Mouse (Mus musculus) left cerebral cortex, postnatal 14 days (tissue): ENCODE data around the gene Ier5l. TPM values are rescaled to one million over a fixed set of nuclear protein-coding genes. Genes with fewer than 3 reads are reported as not detected.
A peak's percentile ranks its signal among the peaks of the same experiment; 100 is the strongest.

ENCODE experiments used
- DNase-seq, 2 experiments: peaks; one replicate each; pipeline ENCODE4 v3.0.0; 2021 to 2022; ENCODE audit warnings: low spot score in 2 of 2, mixed read lengths in 1 of 2
- intact Hi-C: fragments of 180-260 bp; cut with DNase I; formaldehyde crosslinking; loops from one replicate; pipeline ENCODE4 v1.15.1; 2025
- total RNA-seq, 2 experiments: library from RNA; stranded (reverse); gene quantifications; 2 replicates each; pipeline ENCODE4 v1.2.3; 2021

Ier5l gene
- total RNA-seq, 2 experiments from 2014 or later: 12.7 to 15.1 TPM

DNA sequence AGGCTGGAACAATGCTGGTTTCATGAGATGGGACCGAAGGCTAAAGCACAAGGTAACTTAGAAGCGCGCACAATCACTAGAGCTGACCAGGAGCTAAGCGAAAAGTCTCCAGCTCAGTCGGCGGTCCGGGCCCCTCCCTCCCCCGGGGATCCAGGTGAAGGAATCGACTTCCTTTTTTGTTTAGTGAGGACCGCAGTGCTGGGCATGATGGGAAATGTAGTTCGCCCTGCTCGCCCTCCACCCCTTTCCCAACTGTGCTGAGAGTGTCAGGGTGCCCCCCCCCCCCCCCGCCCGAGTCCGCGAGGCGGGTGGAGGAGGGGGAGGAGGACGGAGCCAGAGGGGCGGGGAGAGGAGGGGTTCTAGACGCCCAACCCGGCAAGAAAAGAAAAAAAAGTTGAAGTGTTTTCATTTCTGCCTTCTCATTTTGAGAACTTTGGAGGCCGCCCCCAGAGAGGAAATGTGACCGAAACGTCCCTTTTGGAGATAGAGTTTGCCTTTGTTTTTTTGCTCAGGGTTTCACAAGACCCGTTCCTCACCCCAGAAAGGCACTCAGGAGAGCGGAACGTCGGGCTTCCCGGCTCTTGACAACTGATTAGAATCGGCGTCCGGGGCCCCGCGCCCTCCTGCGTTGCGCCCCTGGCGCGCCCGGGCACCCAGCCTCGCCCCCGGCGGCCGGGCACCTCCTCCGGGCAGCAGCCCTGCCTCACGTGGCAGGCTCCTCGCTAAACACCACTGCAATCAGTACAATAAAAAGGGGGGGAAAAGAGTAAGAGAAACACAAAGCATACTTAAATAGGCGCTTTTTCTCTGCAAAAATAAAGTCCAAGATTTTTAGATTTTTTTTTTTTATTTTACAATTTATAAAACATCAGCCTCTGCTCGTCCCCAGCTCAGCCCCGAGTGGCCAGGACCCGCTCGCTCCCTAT lies 2.0 kb downstream of the Ier5l start:
- DNase-seq: peak; percentile 66 to 71
- intact Hi-C loops: loop anchor here (2.0 to 5.0 kb wide), 7 partner anchors 31 to 323 kb away; partner anchors contain the start of gene Cstad

DNA sequence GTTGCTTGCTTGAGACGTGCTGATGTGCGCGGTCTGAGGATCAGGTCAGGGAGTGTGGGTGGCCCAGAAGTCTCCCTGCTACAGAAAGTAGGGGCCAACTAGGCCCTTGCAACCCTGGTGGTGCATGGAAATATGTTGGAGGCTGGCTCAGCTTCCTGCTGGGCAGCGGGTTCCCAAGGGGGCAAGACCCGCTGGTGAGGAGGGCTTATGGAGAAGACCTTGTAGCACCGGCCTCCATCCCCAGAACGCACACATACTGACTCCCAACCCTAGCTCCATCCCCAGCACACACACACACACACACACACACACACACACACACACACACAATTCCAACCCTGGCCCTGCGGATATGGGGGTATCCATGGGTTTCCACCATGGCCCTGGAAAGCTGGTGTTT lies 3.0 kb downstream of the Ier5l start:
- intact Hi-C loops: loop anchor here (2.0 to 5.0 kb wide), 6 partner anchors 30 to 324 kb away; no protein-coding TSS in a partner anchor

DNA sequence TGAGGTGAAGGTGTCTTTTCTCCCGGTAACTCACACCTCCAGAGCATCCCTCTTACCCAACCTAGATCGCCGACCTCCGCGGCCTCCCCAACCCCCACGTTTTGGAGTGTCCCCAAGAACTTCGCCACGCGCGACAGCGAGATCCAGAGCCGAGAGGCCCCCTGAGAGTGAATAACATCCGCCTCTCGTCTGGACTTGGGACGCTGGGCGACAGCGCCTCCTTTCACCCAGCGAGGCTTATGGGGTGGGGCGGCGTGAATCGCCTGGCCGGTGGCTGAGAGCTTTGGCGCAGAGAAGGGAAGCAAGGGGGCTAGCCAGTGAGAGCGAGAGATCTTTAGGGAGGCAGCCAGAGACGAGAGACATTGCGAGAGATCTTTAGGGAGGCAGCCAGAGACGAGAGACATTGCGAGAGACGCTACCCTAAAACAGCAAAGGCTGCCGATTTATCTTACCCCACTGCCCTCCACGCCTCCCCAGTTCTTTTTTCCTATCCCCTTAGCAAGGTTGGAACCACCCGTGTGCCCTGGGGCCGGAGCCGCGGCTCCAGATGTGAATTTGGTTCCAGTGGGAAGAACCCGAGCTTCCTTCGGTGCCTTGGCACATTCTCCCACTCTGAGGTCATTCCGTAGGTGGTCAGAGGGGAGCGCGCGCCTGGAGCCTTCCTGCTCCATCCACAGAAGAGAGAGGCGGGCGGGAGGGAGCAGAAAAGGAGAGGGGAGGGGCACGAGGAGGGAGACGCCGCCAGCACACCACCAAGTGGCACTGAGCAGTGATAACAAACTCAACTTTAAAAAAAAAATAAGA lies 3.7 kb downstream of the Ier5l start:
- intact Hi-C loops: loop anchor here (2.0 to 5.0 kb wide), 6 partner anchors 30 to 324 kb away; no protein-coding TSS in a partner anchor
- peak; percentile 56 to 64 for DNase-seq

More for the DNA sequence above, 3.0 kb downstream of the Ier5l start:
- DNase-seq: no peak

DNA sequence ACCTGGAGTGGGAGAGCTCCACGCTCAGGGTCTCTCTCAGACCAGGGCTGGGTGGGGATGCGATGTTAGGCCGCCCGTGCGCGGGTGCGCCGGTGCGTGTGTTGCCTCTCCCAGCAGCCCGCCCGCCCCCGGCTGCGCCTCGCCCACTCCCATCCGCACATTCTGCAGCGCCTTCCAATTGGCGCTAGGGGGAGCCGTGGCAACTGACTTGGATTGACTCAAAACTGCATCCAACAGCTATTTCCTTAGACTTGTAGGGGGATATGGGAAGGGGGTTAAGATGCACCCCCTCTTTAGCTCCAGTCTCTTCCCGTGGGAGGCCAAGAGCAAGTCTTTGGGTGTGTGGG lies 4.2 kb downstream of the Ier5l start:
- intact Hi-C loops: loop anchor here (2.0 to 5.0 kb wide), 6 partner anchors 29 to 325 kb away; no protein-coding TSS in a partner anchor
- DNase-seq: peak; percentile 87 to 90

DNA sequence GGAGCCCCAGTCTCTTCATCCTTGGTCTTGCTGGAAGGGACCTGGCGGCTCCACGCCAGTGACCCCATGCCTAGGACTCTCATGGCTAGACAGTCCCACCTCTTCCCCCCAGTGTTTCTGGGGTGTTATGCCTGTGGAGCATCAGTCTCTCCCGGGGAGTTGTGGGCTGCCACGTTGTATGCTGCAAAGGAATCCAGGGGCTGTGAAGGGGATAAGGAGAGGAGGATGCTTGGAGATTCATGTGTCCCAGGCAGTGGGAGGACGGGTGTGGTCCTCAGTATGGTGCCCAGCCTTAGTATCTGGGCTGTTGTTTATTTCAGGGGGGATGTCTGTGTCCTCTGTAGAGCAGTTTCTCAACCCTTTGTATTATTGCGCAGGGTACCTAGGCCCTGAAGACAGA lies 5.0 kb downstream of the Ier5l start:
- no peak for DNase-seq

DNA sequence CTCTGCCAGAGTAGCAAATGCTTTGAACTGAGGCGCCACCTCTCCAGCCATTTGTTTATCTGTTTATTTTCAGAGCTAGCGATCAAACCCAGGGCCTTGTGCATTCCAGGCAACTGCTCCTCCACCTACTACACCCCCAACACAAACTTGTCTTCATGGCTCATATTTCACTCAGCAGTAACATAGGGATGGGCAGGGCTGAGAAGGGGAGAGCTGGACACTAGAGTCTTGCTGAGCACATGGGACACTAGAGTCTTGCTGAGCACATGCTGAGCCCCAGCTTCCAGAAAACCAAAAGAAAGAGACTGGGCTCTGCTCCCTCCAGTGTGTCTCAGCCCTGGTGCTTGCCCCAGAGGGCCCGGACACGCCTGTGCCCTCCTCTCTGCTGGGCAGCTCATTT lies 7.2 kb downstream of the Ier5l start:
- intact Hi-C loops: no loop called here
- no peak for DNase-seq

More for the DNA sequence above, 5.0 kb downstream of the Ier5l start:
- intact Hi-C loops: no loop called here

DNA sequence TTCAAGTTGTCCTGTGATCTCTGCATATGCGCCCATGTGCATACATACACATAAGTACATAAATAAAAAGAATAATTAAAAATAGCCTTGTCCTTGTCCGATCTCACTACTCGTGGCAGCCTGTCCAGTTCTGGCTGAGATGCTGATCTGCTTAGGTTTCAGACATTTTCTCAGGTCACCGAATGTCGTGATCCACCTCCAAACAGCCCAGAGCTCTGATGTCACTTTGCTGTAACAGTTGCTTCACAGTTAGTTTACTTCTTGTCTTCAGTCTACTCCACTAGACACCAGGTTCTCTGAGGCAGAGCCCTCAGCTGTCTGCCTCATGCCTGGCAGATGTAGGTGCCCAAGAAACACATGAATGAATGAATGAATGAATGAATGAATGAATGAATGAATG lies 9.6 kb downstream of the Ier5l start:
- intact Hi-C loops: no loop called here
- no peak for DNase-seq

DNA sequence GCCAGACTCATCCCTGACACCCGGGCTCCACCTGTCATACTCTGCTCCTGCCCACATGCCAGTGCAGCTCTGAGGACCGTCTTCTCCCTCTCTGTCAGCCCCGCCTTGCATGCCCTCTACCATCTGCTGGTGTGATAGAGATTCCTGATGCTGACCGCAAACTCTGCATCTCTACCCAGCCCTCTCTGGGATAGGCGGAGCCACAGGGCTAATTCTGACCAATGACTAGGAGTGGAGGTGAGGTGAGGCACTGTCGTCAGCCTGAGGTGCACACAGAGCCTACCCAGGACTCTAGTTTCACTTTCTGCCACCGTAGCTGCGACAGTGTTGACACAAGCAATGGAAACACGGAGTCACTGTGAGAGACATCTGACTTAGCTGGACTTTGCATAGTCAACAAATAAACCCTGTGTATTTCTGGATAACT lies 10.1 kb downstream of the Ier5l start:
- intact Hi-C loops: no loop called here
- peak; percentile 42 to 43 for DNase-seq

DNA sequence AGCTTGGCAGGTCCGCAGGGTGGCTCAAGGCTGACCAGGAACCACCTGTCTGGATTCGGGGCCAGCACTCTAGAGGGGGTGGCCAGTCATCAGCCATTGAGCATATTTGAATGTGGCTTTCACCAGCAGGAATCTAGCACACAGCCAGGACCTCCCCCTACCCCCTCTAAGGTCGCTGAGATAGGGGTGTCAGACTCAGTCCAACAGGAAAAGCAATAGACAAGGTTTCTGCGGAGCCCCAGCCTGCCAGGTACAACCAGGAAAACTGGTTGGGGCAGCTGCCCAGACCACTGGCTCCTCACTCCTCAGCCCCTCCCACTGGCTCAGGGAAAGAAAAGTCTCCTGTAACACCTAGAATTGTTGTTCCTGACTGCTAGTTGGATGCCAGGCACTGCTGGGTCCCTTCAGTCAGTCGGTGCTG lies 10.7 kb downstream of the Ier5l start:
- intact Hi-C loops: no loop called here
- no peak for DNase-seq

DNA sequence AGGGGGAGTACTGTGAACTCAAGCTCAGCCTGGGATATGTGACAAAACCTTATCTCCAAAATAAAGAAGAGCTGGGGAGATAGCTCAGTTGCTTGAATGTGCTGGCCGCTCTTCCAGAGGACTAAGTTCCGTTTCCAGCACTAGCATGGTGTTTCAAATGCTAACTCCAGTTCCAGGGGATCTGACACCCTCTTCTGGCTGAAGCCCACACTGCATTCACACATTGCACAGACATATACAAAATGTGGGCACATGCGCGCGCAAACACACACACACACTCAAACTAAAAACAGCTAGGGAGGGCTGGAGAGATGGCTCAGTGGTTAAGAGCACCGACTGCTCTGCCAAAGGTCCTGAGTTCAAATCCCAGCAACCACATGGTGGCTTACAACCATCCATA lies 14.8 kb downstream of the Ier5l start:
- DNase-seq: no peak
- intact Hi-C loops: no loop called here

DNA sequence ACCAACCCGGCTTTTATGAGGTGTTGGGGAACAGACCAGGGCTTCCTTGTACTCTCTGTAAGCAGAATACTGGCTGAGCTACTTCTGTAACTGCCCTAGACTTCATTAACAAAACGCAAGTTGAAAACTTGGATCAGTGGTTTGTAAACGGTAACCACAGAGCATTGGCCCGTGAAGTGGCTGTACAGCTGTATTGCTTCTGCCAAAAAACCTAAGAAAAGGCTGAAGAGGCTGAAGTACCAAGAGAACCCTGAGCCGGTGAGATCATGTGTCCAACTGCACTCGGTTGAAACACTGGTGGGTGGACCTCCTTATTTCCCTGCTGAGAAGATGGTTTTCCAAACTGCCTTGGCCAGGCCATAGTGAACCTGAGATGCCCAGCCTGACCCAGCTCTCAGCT lies 15.7 kb downstream of the Ier5l start:
- DNase-seq: no peak
- intact Hi-C loops: no loop called here

DNA sequence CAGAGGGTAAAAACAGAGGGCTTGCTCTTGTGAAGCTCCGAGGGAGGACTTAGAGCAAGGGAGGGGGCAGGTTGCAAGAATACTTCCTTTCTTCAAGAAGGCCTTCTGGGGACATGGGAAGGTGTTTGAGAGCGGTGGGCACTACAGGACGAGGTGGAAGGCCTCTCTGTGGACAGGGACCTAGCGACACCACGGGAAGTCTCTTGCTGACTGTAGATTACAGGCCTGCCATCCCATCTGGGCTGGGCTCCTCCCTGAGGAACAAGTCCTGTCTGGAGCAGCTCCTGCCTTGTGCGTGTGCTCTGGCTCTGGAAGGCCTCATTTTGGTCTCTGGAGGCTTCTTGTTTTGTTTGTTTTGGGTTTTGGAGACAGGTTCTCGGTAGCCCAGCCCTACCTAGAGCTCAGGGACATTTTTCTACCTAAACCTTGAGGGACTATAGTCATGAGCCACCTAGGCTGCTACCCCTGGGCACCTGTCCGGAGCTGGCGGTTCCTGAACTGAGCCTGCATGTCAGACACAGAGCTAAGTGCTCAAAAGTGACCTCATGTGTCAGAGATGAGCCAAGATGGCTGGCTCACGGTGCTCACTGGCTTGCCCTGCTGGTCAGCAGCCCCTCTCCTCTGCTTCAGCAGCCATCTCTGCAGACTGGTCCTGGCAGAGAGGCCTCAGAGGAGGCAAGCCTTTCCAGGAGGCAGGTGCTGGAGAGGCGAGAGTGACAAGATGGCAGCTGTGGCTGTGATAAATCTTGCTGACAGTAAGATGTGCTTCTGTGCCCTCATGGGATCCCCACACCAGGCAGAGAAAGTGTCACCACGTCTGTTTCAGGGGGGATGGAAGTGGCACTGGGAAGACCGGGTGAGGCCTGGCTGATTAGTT lies 17.7 kb downstream of the Ier5l start:
- intact Hi-C loops: no loop called here
- DNase-seq: no peak

DNA sequence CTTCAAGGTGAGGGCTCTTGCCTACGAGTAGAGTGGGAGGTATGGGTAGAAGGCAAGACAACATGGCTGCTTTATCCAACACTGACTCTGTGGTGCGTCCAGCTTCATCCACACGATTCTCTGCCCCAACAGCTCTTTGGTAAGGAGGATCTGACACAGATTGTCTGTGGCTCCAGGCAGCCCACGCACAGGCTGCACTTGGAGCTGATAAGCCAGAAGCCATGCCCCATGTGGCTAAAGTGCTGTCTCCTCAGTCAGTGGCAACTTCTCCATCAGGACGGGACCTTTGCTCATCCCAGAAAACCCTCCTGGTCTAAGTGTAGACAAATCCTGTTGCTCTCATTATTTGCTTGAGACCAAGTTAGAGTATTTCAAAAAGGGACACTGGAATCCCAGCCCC lies 19.4 kb downstream of the Ier5l start:
- DNase-seq: no peak
- intact Hi-C loops: no loop called here

DNA sequence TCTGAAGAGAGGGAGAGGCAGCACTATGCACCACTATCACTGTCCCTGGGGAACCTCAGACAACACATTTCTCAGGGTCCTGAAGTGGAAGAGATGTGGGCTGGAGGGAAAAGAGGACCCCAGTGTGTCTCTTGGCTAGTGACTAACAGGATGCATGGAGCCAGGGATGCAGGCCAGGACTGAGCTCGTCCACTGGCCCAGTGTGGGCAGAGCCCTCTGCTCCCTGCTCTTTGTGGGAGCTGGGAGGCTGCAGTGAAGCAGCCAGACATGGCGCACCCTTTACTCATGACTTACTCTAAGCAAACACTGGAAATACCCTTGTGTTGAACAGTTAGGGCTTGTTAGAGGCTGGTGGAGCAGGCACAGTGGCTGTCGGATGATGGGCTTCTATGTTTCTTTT lies 20.4 kb downstream of the Ier5l start:
- DNase-seq: no peak
- intact Hi-C loops: no loop called here

DNA sequence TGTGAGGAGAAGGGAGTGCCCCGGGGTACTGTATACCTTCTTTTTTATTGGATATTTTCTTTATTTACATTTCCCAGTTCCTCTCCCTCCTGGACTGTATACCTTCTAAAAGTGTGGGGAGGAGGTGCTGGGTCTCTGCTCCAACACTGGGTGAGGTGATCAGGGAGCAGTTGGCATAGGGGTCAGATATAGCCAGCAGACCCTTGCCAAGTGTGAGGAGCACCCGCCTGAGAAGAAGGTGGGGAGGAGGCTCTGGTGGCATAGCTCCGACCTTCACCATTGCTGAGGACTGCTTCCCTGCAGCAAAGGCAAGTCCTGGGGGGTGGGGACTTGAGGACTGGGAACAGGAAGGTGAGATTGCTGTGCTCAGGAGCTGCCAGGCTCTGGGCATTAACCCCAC lies 22.5 kb downstream of the Ier5l start:
- no peak for DNase-seq
- intact Hi-C loops: no loop called here

DNA sequence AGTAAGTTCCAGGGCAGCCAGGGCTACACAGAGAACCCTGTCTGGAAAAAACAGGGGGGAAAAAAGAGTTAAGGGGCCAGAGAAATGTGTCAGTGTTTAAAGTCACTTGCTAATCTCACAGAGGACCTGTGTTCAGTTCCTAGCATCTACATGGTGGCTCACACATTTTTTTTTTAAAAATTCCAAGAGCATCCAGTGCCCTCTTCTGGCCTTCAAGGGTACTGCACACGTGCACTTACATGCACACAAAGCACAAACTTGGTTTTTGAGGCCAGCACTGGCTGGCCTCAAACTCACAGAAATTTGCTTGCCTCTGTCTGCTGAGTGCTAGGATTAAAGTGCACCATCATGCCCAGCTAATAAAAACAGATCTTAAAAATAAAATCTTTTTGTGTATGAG lies 23.5 kb downstream of the Ier5l start:
- DNase-seq: no peak
- intact Hi-C loops: no loop called here

DNA sequence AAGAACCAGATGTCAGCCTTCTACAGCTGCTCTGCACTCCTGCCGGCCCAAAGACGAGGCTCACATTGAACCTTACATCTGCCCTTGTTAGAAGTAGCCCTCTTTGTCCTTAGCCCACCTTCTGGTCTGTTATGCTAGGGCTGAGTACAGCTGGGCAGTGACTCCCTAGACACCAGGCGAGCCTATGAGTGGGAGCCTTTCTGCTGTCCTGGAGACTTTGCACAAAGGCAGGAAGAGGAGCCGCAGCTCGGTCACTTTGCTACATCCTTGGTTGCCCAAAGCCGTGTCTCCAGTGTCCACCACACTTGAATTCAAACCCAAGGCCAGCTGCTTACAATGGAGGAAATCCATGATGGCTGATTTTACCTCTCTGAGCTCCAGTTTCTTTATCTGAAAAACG lies 25.6 kb downstream of the Ier5l start:
- DNase-seq: no peak
- intact Hi-C loops: no loop called here

DNA sequence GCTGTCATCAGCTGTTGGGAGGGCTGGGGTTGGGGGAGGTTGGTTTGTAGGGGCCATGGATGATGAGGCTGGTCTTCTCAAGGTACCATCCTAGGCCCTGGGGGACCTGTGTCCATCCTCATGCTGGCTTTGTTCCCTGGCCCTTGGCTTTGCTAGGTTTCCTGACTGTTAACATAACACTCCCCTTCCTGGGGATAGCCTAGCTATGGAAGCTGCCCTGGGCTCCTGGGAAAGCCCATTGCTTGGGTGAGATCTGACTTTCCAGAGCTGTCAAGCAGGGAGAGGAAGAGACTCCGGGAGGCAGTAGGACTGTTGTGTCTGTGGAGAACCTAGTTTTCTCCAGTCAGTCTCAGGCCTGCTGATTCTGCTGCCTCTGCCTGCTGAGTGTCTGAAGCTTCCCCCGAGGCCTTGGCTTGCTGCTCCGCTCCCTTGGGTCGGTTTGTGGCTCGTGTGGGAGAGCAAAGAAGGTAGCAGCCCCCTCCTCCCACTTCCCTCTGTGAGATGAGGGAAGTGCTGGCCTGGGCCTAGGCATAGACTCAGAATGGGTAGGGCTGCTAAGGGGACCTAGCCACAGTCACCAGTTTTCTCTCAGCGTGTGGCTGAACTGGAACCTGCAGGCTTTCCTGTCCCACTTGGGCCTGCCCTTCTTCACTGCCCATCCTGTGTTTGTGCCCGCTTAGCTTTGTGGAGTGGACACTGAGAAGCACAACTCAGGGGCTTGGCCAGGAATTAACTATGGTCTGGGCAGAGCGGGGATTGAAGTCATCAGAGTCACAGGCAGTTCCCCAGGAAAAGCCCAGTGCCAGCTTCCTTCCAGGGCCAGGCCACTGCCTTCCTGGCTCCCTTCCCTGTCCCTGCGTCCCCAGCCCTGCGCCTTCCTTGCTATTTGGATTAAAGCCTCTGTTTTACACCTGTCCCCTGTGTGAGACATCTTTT lies 26.9 kb downstream of the Ier5l start:
- intact Hi-C loops: no loop called here
- DNase-seq: no peak
